Mouse (Mus musculus) limb, embryonic 12.5 days (tissue): ENCODE data around the gene Mycl. TPM values are rescaled to one million over a fixed set of nuclear protein-coding genes. Genes with fewer than 3 reads are reported as not detected.

Experiments
- ATAC-seq: fragments of 200-750 bp; cut with Nextera tagmentation; 2 replicates; pipeline ENCODE4 v1.8.0; 2017; ENCODE audit warnings: low read depth, moderate TSS enrichment; ENCODE audit not compliant: insufficient number of reproducible peaks, insufficient read depth, low FRiP score, low TSS enrichment
- H3K27ac ChIP-seq: fragments of 300-500 bp; sonication (generic); 2 replicates; pipeline ENCODE4 v1.5.1; 2016; ENCODE audit warnings: mild to moderate bottlenecking, moderate library complexity
- H3K27me3 ChIP-seq: fragments of 300-500 bp; sonication (generic); 2 replicates; pipeline ENCODE4 v1.6.1; 2016; ENCODE audit warnings: mild to moderate bottlenecking, moderate library complexity
- H3K36me3 ChIP-seq: fragments of 300-500 bp; sonication (generic); 2 replicates; pipeline ENCODE4 v1.6.1; 2016; ENCODE audit warnings: mild to moderate bottlenecking, moderate library complexity
- H3K4me1 ChIP-seq: fragments of 300-500 bp; sonication (generic); replicated peaks from 2 replicates; pipeline ENCODE4 v1.6.1; 2016
- H3K4me2 ChIP-seq: fragments of 300-500 bp; sonication (generic); 2 replicates; pipeline ENCODE4 v1.6.1; 2016; ENCODE audit warnings: mild to moderate bottlenecking, moderate library complexity
- H3K4me3 ChIP-seq: fragments of 300-500 bp; sonication (generic); replicated peaks from 2 replicates; pipeline ENCODE4 v1.5.1; 2016; ENCODE audit warnings: mild to moderate bottlenecking
- H3K9ac ChIP-seq: fragments of 300-500 bp; sonication (generic); replicated peaks from 2 replicates; pipeline ENCODE4 v1.6.1; 2016; ENCODE audit warnings: mild to moderate bottlenecking, moderate library complexity
- H3K9me3 ChIP-seq: fragments of 300-500 bp; sonication (generic); 2 replicates; pipeline ENCODE4 v1.6.1; 2016; ENCODE audit warnings: mild to moderate bottlenecking, moderate library complexity
- WGBS: fragments of 180-500 bp; shearing (Covaris S2); methylation state at CpG from one replicate; pipeline ENCODE4 v1.1.7; 2016; 5-methylcytosine and 5-hydroxymethylcytosine counted together
- polyA plus RNA-seq: library from polyadenylated mRNA; unstranded; fragments of >200 nt; fragmentation: Nextera tagmentation; extraction: Ambion mirVana; gene quantifications from 2 replicates; pipeline ENCODE4 v1.2.1, GENCODE M21; 2016

Mycl gene
- polyA plus RNA-seq, 1 experiment from 2014 or later: 46.3 TPM

DNA sequence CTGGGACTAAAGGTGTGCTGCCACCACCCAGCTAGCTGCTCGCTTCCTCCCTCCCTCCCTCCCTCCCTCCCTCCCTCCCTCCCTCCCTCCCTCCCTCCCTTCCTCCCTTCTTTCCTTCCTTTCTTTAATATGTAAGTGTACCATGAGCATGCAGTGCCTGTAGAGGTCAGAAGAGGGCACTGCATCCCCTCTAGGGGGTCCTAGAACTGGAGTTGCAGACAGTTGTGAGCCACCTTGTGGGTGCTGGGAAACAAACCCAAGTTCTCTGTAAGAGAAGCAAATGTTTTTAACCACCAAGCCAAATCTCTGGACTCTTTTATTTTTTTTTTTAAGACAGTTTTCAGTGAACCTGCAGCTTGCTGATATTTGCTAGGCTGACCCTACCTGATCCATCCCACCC, 27.4 kb downstream of the Mycl start:
- Histone ChIP-seq H3K27me3 (no peaks in the 10 kb centered on the region), H3K4me2 (no peak overlapping the region), H3K27ac (no peak overlapping the region), H3K36me3 (peaks cover 66% of the 10 kb centered on the region), H3K4me3 (no peak overlapping the region), H3K9ac (no peak overlapping the region), H3K9me3 (no peaks in the 10 kb centered on the region), H3K4me1 (peaks cover 14% of the 10 kb centered on the region)
- 100% methylated on average over 1 of the region's 1 CpGs for WGBS
- ATAC-seq: no peak

DNA sequence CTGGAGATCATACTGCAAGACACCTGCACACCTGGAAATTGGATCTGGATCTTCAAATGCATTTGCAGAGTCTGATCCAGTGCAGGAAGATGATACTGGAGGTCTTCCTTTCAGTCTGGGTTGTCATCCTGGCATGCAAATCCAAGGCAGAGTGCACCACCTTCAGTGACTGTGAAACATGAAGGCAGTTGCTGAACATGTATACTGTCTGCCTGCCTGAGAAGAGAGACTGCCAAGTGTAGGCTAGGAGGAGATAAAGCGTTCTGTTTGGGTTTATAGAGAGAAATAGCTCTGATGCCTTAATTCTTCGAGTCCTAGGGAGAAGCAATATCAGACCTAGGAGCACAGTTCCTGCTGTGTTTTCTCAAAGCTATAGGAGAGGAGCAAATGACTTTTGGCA, 30.0 kb downstream of the Mycl start:
- H3K36me3 ChIP-seq: peaks cover 71% of the 10 kb centered on the region
- no peak overlapping the region for H3K4me2 ChIP-seq
- no peaks in the 10 kb centered on the region for H3K27me3 ChIP-seq
- no peaks in the 10 kb centered on the region for H3K9me3 ChIP-seq
- no peak overlapping the region for H3K9ac ChIP-seq
- no peak overlapping the region for H3K4me3 ChIP-seq
- no peak overlapping the region for H3K27ac ChIP-seq
- H3K4me1 ChIP-seq: no peaks in the 10 kb centered on the region
- 89% methylated on average over 2 of the region's 2 CpGs for WGBS
- no peak for ATAC-seq

DNA sequence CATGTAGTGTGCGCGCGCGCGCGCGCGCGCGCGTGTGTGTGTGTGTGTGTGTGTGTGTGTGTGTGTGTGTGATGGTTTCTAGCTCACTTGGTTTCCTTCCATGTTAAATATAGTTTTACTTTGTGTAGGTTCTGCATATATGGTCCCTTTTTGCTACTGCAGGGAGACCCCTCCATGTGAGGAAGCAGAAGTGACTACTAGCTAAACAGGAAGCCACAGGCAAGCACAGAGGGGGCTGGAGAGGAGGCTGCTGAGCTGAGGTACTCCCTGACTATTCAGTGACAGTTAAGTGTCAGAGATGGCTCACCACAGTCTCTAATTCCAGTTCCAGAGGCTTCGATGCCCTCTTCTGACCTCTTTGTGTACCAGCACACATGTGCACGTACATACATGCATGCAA, 30.7 kb downstream of the Mycl start:
- ATAC-seq: no peak
- Histone ChIP-seq H3K4me1 (no peaks in the 10 kb centered on the region), H3K27ac (no peak overlapping the region), H3K9me3 (no peaks in the 10 kb centered on the region), H3K4me2 (no peak overlapping the region), H3K27me3 (no peaks in the 10 kb centered on the region), H3K4me3 (no peak overlapping the region), H3K36me3 (peaks cover 74% of the 10 kb centered on the region), H3K9ac (no peak overlapping the region)
- WGBS: 99% methylated on average over 13 of the region's 13 CpGs

DNA sequence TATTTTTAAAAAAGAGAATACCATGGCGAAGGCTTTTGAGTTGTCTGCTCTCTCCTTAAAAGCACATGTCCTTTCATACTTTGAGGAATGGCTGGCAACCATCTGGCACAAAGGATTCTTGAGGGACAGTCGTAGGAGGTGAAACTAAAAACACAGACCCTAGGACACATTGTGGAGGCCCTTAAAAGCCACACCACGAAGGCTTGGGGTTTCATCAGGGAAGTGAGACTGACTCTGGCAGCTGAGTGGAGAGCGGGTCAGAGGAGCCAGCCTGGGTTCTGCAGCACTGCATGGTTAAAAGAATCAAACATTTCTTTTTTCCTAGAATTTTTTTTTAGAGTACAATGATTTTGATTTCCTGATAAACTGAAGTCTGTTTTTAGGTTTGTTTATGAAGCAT, 31.1 kb downstream of the Mycl start:
- peaks cover 74% of the 10 kb centered on the region for H3K36me3 ChIP-seq

DNA sequence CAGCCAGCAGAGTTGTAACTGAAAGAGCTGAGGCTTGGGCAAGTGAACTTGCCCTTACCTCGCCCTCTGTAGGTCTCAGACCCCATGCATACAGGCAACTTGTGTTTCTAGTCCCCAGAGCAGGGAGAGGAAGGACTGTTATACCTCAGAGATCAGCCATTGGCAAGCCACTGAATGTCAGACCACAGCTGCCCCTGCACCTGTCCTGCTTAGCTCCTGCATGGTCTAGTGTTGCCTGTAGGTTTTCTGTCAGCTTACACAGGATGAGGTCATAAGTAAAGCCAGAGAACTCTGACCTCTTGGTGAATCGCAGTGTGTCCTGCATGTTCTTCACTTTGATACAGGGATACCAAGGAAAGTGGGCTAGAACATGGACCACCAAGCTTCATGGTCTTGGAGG, 39.4 kb downstream of the Mycl start:
- Histone ChIP-seq H3K4me2 (no peak overlapping the region), H3K27ac (no peak overlapping the region), H3K4me1 (no peaks in the 10 kb centered on the region), H3K27me3 (no peaks in the 10 kb centered on the region), H3K9ac (no peak overlapping the region), H3K9me3 (no peaks in the 10 kb centered on the region), H3K4me3 (no peak overlapping the region), H3K36me3 (peaks cover 51% of the 10 kb centered on the region)
- no peak for ATAC-seq
- WGBS: 88% methylated on average over 2 of the region's 2 CpGs

More for the DNA sequence above, 31.1 kb downstream of the Mycl start:
- no peaks in the 10 kb centered on the region for H3K9me3 ChIP-seq
- no peaks in the 10 kb centered on the region for H3K27me3 ChIP-seq
- ATAC-seq: no peak
- 87% methylated on average over 4 of the region's 4 CpGs for WGBS
- H3K9ac ChIP-seq: no peak overlapping the region
- no peak overlapping the region for H3K4me3 ChIP-seq
- H3K4me1 ChIP-seq: no peaks in the 10 kb centered on the region
- no peak overlapping the region for H3K4me2 ChIP-seq
- no peak overlapping the region for H3K27ac ChIP-seq

DNA sequence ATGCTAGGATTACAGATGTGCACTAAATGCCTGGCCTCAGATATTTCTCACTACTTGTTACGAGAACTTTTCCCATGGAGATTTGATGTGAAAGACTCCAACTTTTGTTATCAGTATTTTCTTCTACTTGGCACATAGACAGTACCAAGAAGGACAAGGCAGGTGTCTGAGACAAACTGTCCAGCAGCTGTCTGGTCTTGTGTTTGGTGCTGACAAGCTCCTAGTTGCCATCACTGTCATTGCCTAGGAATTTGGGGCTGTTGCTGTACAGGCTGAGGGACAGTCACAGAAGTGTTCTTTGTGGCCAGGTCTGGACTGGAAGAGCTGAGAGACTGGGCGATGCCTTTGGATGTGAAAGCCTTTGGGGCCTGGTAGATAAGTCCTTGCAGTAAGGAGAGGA, 40.2 kb downstream of the Mycl start:
- no peak for ATAC-seq
- Histone ChIP-seq H3K27me3 (no peaks in the 10 kb centered on the region), H3K4me2 (no peak overlapping the region), H3K9me3 (no peaks in the 10 kb centered on the region), H3K4me1 (no peaks in the 10 kb centered on the region), H3K4me3 (no peak overlapping the region), H3K36me3 (peaks cover 52% of the 10 kb centered on the region), H3K27ac (no peak overlapping the region), H3K9ac (no peak overlapping the region)
- WGBS: 94% methylated on average over 2 of the region's 2 CpGs

DNA sequence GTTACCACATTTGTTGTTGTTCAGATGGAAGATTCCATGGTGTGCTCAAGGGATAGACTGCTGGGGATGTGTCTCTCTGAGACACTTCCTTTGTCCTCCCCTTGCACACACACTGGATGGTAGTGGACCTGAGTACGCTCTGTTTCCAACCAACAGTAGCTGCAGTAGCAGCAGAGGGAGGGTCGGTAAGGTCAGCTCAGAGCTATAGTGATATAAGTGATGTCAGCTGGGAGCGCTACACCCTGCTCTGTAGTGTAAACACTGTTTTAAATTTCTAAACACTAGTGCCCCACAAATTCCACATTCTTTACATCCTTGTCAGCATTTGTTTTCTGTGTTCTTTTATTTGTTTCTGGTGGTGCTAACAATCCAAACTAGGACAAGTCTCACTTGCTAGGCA, 41.3 kb downstream of the Mycl start:
- H3K27ac ChIP-seq: no peak overlapping the region
- no peak overlapping the region for H3K4me3 ChIP-seq
- H3K9ac ChIP-seq: no peak overlapping the region
- H3K9me3 ChIP-seq: no peaks in the 10 kb centered on the region
- no peaks in the 10 kb centered on the region for H3K4me1 ChIP-seq
- 88% methylated on average over 3 of the region's 3 CpGs for WGBS
- no peak for ATAC-seq
- H3K27me3 ChIP-seq: no peaks in the 10 kb centered on the region
- no peak overlapping the region for H3K4me2 ChIP-seq
- H3K36me3 ChIP-seq: peaks cover 43% of the 10 kb centered on the region

DNA sequence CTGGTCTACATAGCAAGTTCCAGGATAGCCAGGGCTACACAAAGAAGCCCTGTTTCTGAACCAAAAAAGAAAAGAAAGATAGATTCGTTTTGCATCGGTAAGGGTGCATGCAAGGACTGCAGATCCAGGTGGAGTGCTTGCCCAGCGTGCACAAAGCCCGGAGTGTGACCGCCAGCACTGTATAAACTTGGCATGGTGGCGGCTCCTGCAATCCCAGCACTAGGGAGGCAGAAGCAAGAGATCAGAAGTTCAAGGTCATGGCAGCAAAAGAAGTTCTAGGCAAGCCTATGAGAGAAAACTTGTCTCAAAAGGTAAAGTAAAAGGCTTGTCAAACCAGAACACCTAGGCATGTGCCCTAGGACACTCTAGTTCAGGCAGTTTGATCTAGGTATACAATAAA, 45.7 kb downstream of the Mycl start:
- WGBS: 94% methylated on average over 6 of the region's 6 CpGs
- H3K4me3 ChIP-seq: no peak overlapping the region
- no peak overlapping the region for H3K9ac ChIP-seq
- H3K4me2 ChIP-seq: no peak overlapping the region
- no peaks in the 10 kb centered on the region for H3K9me3 ChIP-seq
- no peaks in the 10 kb centered on the region for H3K4me1 ChIP-seq
- H3K36me3 ChIP-seq: peaks cover 63% of the 10 kb centered on the region
- ATAC-seq: no peak
- H3K27ac ChIP-seq: no peak overlapping the region
- no peaks in the 10 kb centered on the region for H3K27me3 ChIP-seq

DNA sequence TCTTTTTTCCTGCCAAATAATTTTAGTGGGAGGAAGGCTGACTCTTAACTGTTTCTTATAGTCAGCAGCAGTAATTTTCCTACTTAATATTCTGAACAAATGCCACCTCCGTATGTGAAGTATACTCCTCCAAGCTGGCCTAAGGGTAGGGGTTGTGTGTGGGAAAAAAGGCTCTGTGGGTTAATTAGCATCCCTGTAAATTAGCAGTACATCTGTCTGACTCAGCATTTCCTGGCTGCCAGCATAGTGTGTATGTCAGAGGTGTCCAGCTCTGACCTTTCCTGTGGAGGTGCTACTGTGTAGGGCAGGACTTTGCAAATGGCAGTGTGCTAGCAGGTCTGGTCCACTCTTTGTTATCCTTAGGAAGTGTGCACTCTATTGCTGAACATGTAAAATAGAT, 48.4 kb downstream of the Mycl start:
- ATAC-seq: no peak
- WGBS: 82% methylated on average over 1 of the region's 1 CpGs
- Histone ChIP-seq H3K4me3 (no peak overlapping the region), H3K4me1 (no peaks in the 10 kb centered on the region), H3K27ac (no peak overlapping the region), H3K9me3 (no peaks in the 10 kb centered on the region), H3K4me2 (no peak overlapping the region), H3K27me3 (no peaks in the 10 kb centered on the region), H3K36me3 (peaks cover 80% of the 10 kb centered on the region), H3K9ac (no peak overlapping the region)

DNA sequence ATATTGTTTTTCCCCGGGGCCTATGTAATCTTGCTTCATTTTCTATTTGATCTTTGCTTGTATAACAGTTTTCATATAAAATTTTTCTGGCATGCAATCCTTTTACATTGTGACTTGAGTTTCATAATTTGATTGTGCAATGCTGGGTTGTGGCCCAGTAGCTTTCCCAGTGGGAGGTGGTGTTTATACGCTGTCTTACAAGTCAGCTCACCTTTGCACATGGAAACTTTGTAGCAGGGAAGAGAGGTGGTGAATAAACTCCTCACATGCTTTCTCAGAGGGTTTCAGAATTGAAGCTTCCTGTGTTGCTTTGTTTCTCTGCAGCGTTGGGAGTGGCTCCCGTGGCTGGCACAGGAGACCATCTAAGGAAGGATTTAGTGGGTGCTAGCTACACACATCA, 49.4 kb downstream of the Mycl start:
- no peak for ATAC-seq
- Histone ChIP-seq H3K4me3 (no peak overlapping the region), H3K9me3 (no peaks in the 10 kb centered on the region), H3K4me2 (no peak overlapping the region), H3K9ac (no peak overlapping the region), H3K27ac (no peak overlapping the region), H3K36me3 (peaks cover 80% of the 10 kb centered on the region), H3K4me1 (peaks cover 4% of the 10 kb centered on the region), H3K27me3 (no peaks in the 10 kb centered on the region)
- 91% methylated on average over 4 of the region's 4 CpGs for WGBS

DNA sequence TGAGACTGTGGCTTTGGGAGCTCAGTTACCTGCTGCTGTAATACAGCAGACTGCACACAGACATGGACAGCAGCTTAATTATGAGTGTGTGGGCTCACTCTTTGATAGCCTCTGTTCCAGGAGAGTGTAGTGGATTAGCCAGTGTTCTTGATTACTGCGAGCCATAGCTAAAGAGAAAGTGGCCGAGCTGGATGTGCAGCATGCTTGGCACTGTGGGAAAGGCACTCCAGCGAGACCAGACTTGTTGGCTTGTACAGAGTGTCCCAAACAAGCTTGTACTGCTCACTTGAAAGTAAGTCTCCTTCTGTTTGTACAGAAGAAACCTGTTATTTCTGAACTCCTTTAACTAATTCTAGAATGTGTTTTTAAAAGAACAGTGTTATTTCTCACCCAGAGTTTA, 50.8 kb downstream of the Mycl start:
- Histone ChIP-seq H3K9ac (no peak overlapping the region), H3K27me3 (no peaks in the 10 kb centered on the region), H3K4me2 (no peak overlapping the region), H3K9me3 (no peaks in the 10 kb centered on the region), H3K4me3 (no peak overlapping the region), H3K36me3 (peaks cover 80% of the 10 kb centered on the region), H3K27ac (no peak overlapping the region), H3K4me1 (peaks cover 19% of the 10 kb centered on the region)
- WGBS: 79% methylated on average over 3 of the region's 3 CpGs
- ATAC-seq: no peak

DNA sequence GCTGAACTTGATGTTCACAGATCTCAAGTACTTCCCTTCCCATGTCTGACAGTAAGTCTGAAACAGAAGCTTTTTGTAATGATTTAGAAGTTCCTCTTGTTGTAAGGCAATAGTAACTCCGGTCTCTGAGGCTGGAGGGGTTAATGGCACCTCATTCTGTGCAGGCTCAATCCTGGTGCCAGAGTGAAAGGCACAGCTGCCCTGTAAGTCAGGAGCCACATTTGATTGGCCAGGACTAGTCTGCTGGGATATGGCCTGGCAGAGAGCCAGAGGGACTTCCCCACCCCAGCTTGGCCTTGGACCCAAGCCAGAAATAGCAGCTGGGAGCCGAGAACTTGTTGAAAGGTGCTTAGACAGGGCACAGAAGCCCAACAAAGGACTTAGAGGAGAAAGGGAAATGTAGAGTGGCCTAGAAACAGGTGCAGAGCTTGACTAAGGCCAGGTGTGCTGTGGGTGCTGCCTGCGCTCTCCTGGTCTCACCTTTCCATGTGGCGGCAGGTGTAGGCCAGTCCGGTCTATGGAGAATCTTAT, 55.3 kb downstream of the Mycl start:
- H3K9ac ChIP-seq: no peak overlapping the region
- WGBS: 46% methylated on average over 5 of the region's 5 CpGs
- no peaks in the 10 kb centered on the region for H3K9me3 ChIP-seq
- no peak overlapping the region for H3K4me3 ChIP-seq
- peaks cover 86% of the 10 kb centered on the region for H3K36me3 ChIP-seq
- peaks cover 21% of the 10 kb centered on the region for H3K4me1 ChIP-seq
- H3K27ac ChIP-seq: peak overlapping the region; percentile 20; the same call in 1 of the 2 replicates
- H3K4me2 ChIP-seq: no peak overlapping the region
- no peaks in the 10 kb centered on the region for H3K27me3 ChIP-seq
- peak; percentile 95 for ATAC-seq
